Mouse (Mus musculus) layer of hippocampus, postnatal 14 days (tissue): ENCODE measurements around the gene Olfr341. TPM values are rescaled to one million over a fixed set of nuclear protein-coding genes. Genes with fewer than 3 reads are reported as not detected.

ENCODE experiments used
- DNase-seq, 2 experiments: peaks; one replicate each; pipeline ENCODE4 v3.0.0; 2021 to 2022; ENCODE audit warnings: low spot score in 2 of 2, mixed read lengths in 1 of 2
- long read RNA-seq, 2 experiments: library from polyadenylated mRNA; stranded (forward); transcript quantifications; one replicate each; pipeline ENCODE4 v2.0.0; 2021
- total RNA-seq, 2 experiments: library from RNA; stranded (reverse); gene quantifications; 2 replicates each; pipeline ENCODE4 v1.2.3; 2021

The Olfr341 gene
- total RNA-seq: not detected
- long read RNA-seq, experiment 1: 0 reads
- long read RNA-seq, experiment 2: 0 reads

GRCm38 (mm10) chr2:36482368-36482767 is at the start of gene Olfr341:
TSS of gene Olfr341 (minus strand) at chr2:36482468.
- DNase-seq: no peak

- DNase-seq: no peak
Observed at GRCm38 (mm10) chr2:36524698-36525097, 42.4 kb upstream of the Olfr341 start, which contains the start of gene Olfr342. TSS of gene Olfr342 (plus strand) at chr2:36524998.

- DNase-seq: no peak
Observed at GRCm38 (mm10) chr2:36473634-36474033, 8.6 kb downstream of the Olfr341 start.

- no peak for DNase-seq
Observed at GRCm38 (mm10) chr2:36452287-36452686, 30.0 kb downstream of the Olfr341 start, which contains the start of gene Olfr340. TSS of gene Olfr340 (plus strand) at chr2:36452587.

Other genes starting within 250 kb of the Olfr341 start
- gene Olfr338, start 108.9 kb downstream of the Olfr341 start, total RNA-seq: under 1 TPM in 1 of 2 experiments, not detected in 1; 0.05 TPM
- not detected for gene Olfr339, start 63.5 kb downstream of the Olfr341 start, total RNA-seq
- gene Olfr340, start 29.9 kb downstream of the Olfr341 start, total RNA-seq: not detected
- gene Olfr342, start 42.5 kb upstream of the Olfr341 start, total RNA-seq: not detected
- gene Olfr344, start 84.2 kb upstream of the Olfr341 start, total RNA-seq: under 1 TPM; 0.05 to 0.07 TPM
- not detected for gene Olfr345, start 157.6 kb upstream of the Olfr341 start, total RNA-seq
- not detected for gene Olfr346, start 203.3 kb upstream of the Olfr341 start, total RNA-seq
- gene Olfr347, start 249.4 kb upstream of the Olfr341 start, total RNA-seq: not detected